Mouse (Mus musculus) liver, embryonic 14.5 days (tissue): Measurements from ENCODE around the gene Nanos1. TPM values are rescaled to one million over a fixed set of nuclear protein-coding genes. Genes with fewer than 3 reads are reported as not detected.

ENCODE experiments used
- ATAC-seq: fragments of 200-750 bp; cut with Nextera tagmentation; 2 replicates; pipeline ENCODE4 v1.8.0; 2017; ENCODE audit warnings: moderate number of reproducible peaks, mild to moderate bottlenecking, moderate library complexity; ENCODE audit not compliant: insufficient read depth
- DNase-seq, 3 experiments: peaks; one replicate each; pipeline ENCODE4 v3.0.0-alpha.2; 2012 to 2013; ENCODE audit warnings: low read depth in 3 of 3, low spot score in 3 of 3
- H3K27ac ChIP-seq: fragments of 300-500 bp; sonication (generic); 2 replicates; pipeline ENCODE4 v1.5.1; 2014; ENCODE audit warnings: moderate library complexity, mild to moderate bottlenecking, control low read depth, inconsistent platforms
- H3K27me3 ChIP-seq: fragments of 300-500 bp; sonication (generic); 2 replicates; pipeline ENCODE4 v1.6.1; 2014; ENCODE audit warnings: mild to moderate bottlenecking, low read length, moderate library complexity; ENCODE audit not compliant: control insufficient read depth, insufficient read depth
- H3K36me3 ChIP-seq: fragments of 300-500 bp; sonication (generic); replicated peaks from 2 replicates; pipeline ENCODE4 v1.6.1; 2014; ENCODE audit warnings: low read depth; ENCODE audit not compliant: control insufficient read depth, insufficient read depth
- H3K4me1 ChIP-seq, 2 experiments: fragments of 200-500 bp in 1 of 2; fragments of 300-500 bp in 1 of 2; sonication (generic) in 1 of 2; replicated peaks; 2 replicates each; pipeline ENCODE4 v1.6.1; 2012 to 2014; ENCODE audit warnings: antibody characterized with exemption in 1 of 2, inconsistent platforms in 1 of 2, low read length in 1 of 2; ENCODE audit not compliant: control insufficient read depth in 2 of 2, insufficient read depth in 2 of 2
- H3K4me2 ChIP-seq: fragments of 300-500 bp; sonication (generic); 2 replicates; pipeline ENCODE4 v1.6.1; 2014; ENCODE audit warnings: low read depth, mild to moderate bottlenecking, control low read depth, moderate library complexity
- H3K4me3 ChIP-seq, 2 experiments: fragments of 200-500 bp in 1 of 2; fragments of 300-500 bp in 1 of 2; sonication (generic) in 1 of 2; 2 replicates each; pipeline ENCODE4 v1.5.1; 2012 to 2014; ENCODE audit warnings: low read depth in 2 of 2, low read length in 2 of 2, mild to moderate bottlenecking in 2 of 2, control low read depth in 1 of 2, inconsistent platforms in 1 of 2, moderate library complexity in 1 of 2; ENCODE audit not compliant: insufficient read depth in 1 of 2
- H3K9ac ChIP-seq: fragments of 300-500 bp; sonication (generic); replicated peaks from 2 replicates; pipeline ENCODE4 v1.6.1; 2014; ENCODE audit warnings: mild to moderate bottlenecking, control low read depth, moderate library complexity
- H3K9me3 ChIP-seq: fragments of 300-500 bp; sonication (generic); 2 replicates; pipeline ENCODE4 v1.6.1; 2016; ENCODE audit warnings: low read length, mixed read lengths; ENCODE audit not compliant: control insufficient read depth
- CTCF ChIP-seq: IDR thresholded peaks from 2 replicates; pipeline ENCODE4 v1.5.1; 2016; ENCODE audit warnings: antibody characterized with exemption, low read depth, control low read depth
- EP300 ChIP-seq: IDR thresholded peaks from 2 replicates; pipeline ENCODE4 v1.6.1; 2016; ENCODE audit warnings: antibody characterized with exemption, low read depth
- WGBS: fragments of 180-500 bp; shearing (Covaris S2); extraction: QIAGEN DNeasy Blood & Tissue Kit; methylation state at CpG from one replicate; pipeline ENCODE4 v1.1.7; 2014; ENCODE audit not compliant: insufficient replicate concordance; 5-methylcytosine and 5-hydroxymethylcytosine counted together
- microRNA-seq: library from miRNA; unstranded; fragments of <30 nt; microRNA quantifications from one replicate; pipeline ENCODE4, GENCODE M21; 2016
- polyA plus RNA-seq, 2 experiments: library from polyadenylated mRNA; depleted of rRNA in 1 of 2; stranded (reverse) in 1 of 2; unstranded in 1 of 2; fragments of >200 nt; fragmentation: Nextera tagmentation in 1 of 2; extraction: Ambion mirVana in 1 of 2; gene quantifications; 2 replicates each; pipeline versions ENCODE4 v1.2.1 to v1.2.3; 2012 to 2014

Nanos1 gene
- polyA plus RNA-seq, 2 experiments = 1.3 to 1.9 TPM

- Histone ChIP-seq H3K4me3 (no peak overlapping the region), H3K36me3 (no peaks in the 10 kb centered on the region), H3K27ac (no peak overlapping the region), H3K4me1 (peaks cover 13% of the 10 kb centered on the region in 2 experiments), H3K27me3 (no peaks in the 10 kb centered on the region), H3K9ac (no peak overlapping the region), H3K4me2 (no peak overlapping the region), H3K9me3 (no peaks in the 10 kb centered on the region)
- WGBS = 24% methylated on average over 2 of the region's 2 CpGs
- TF ChIP-seq CTCF = no peak
- no peak for TF ChIP-seq EP300
- ATAC-seq (no peak), DNase-seq (no peak)
These were observed 49.1 kb downstream of the Nanos1 start for GRCm38 (mm10) chr19:60804903-60805302.

Small RNA genes within 50 kb of the gene (microRNA-seq; reads per million reads assigned to microRNA genes)
- not detected for gene mmu-mir-3084-1

Other genes with a start within 250 kb of the Nanos1 start
- 4.0 and 4.7 TPM in 2 replicates for gene Cacul1, start 175.0 kb upstream of the Nanos1 start, polyA plus RNA-seq (2012; rRNA removed)
- 6.7 and 9.8 TPM in 2 replicates for gene Cacul1, start 175.0 kb upstream of the Nanos1 start, polyA plus RNA-seq (2014; fragmentation: Nextera tagmentation; extraction: Ambion mirVana)
- 37.6 and 96.1 TPM in 2 replicates for gene Eif3a, start 34.7 kb downstream of the Nanos1 start, polyA plus RNA-seq (2012; rRNA removed)
- gene Eif3a, start 34.7 kb downstream of the Nanos1 start, polyA plus RNA-seq (2014; fragmentation: Nextera tagmentation; extraction: Ambion mirVana) = 95.1 and 103 TPM in 2 replicates
- 8.5 and 11.8 TPM in 2 replicates for gene Fam45a, start 55.6 kb downstream of the Nanos1 start, polyA plus RNA-seq (2012; rRNA removed)
- gene Fam45a, start 55.6 kb downstream of the Nanos1 start, polyA plus RNA-seq (2014; fragmentation: Nextera tagmentation; extraction: Ambion mirVana) = 25.7 and 29.3 TPM in 2 replicates
- 0.90 and 0.98 TPM in 2 replicates for gene Sfxn4, start 105.5 kb downstream of the Nanos1 start, polyA plus RNA-seq (2012; rRNA removed)
- gene Sfxn4, start 105.5 kb downstream of the Nanos1 start, polyA plus RNA-seq (2014; fragmentation: Nextera tagmentation; extraction: Ambion mirVana) = 0.94 and 1.2 TPM in 2 replicates
- gene Prdx3, start 118.6 kb downstream of the Nanos1 start, polyA plus RNA-seq (2012; rRNA removed) = 152 and 217 TPM in 2 replicates
- gene Prdx3, start 118.6 kb downstream of the Nanos1 start, polyA plus RNA-seq (2014; fragmentation: Nextera tagmentation; extraction: Ambion mirVana) = 401 and 411 TPM in 2 replicates
- 0.64 and 0.84 TPM in 2 replicates for gene Grk5, start 133.8 kb downstream of the Nanos1 start, polyA plus RNA-seq (2012; rRNA removed)
- gene Grk5, start 133.8 kb downstream of the Nanos1 start, polyA plus RNA-seq (2014; fragmentation: Nextera tagmentation; extraction: Ambion mirVana) = 0.50 and 0.59 TPM in 2 replicates